Mouse (Mus musculus) ES-E14 (cell line): ENCODE measurements around the gene Swsap1.

Experiments
- HCFC1 ChIP-seq: IDR thresholded peaks from 2 replicates; pipeline ENCODE4 v1.6.1; 2012; ENCODE audit warnings: low read length, inconsistent platforms, borderline replicate concordance; ENCODE audit not compliant: insufficient read depth
- ZNF384 ChIP-seq: IDR thresholded peaks from 2 replicates; pipeline ENCODE4 v1.6.1; 2012; ENCODE audit warnings: low read depth, low read length, inconsistent platforms

DNA sequence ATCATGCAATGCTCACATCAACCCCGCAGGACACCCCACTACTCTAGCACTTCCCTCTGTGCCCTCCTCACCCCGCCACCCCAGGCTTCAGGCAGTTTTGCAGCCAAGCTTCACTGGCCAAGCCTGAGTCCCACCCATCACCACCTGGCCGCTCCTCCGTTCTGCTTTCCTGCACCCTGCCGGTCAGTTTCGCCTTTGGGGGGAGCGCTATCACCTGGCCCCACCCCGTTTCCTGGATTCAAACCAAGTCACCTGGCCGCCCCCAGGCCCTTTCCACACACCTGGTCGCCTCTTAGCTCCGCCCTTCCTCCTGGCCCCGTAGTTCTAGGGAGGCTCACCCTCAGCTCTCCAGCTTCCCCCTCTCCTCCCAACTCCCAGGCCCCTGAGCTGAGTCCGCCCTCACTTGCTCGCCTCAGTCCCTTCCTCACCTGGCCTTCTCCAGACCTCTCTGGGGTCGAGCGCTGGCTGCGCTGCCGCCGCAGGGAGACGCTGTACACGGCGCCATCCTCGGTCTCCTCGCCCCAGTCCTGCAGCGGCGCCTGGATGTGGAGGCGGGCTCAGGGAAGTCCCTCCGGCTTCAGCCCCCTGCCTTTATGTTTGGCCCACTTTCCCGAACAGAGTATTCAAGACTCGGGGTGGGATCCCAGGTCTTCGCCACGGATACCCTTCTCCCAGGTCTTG, 33.0 kb downstream of the Swsap1 start:
- TF ChIP-seq HCFC1: no peak
- no peak for TF ChIP-seq ZNF384
